Mouse (Mus musculus): Measurements from ENCODE around the gene Mau2. TPM values are rescaled to one million over a fixed set of nuclear protein-coding genes. Genes with fewer than 3 reads are reported as not detected.

Mau2 gene
- polyA plus RNA-seq, 1 experiment from 2014 or later = 23.0 TPM

GRCm38 (mm10) chr8:69973063-69973441 lies 69.5 kb downstream of the Mau2 start:
- no peak for ATAC-seq (ENCODE audit: insufficient read depth)
- Histone ChIP-seq H3K4me2 (peak overlapping the region; percentile 95), H3K36me3 (replicated peaks) (no peaks in the 10 kb centered on the region), H3K9me3 (replicated peaks) (no peaks in the 10 kb centered on the region), H3K27me3 (no peaks in the 10 kb centered on the region), H3K4me1 (replicated peaks) (peaks cover 71% of the 10 kb centered on the region), H3K4me3 (replicated peaks) (peak overlapping the region; percentile 98), H3K27ac (replicated peaks) (peak overlapping the region; percentile 92), H3K9ac (peak overlapping the region; percentile 98)
- WGBS (ENCODE audit: insufficient replicate concordance) = 11% methylated on average over 7 of the region's 7 CpGs

- Histone ChIP-seq H3K27me3 (no peaks in the 10 kb centered on the region), H3K27ac (replicated peaks) (no peak overlapping the region), H3K4me2 (no peak overlapping the region), H3K36me3 (replicated peaks) (0 out of 2 replicates have a peak, but pooled peaks cover 1% of the 10 kb centered on the region), H3K9me3 (replicated peaks) (no peaks in the 10 kb centered on the region), H3K4me1 (replicated peaks) (peaks cover 92% of the 10 kb centered on the region), H3K9ac (no peak overlapping the region), H3K4me3 (replicated peaks) (no peak overlapping the region)
- WGBS (ENCODE audit: insufficient replicate concordance) = 73% methylated on average over 2 of the region's 2 CpGs
- ATAC-seq (ENCODE audit: insufficient read depth) = no peak
These were observed 71.7 kb downstream of the Mau2 start for GRCm38 (mm10) chr8:69970880-69971279.

- no peaks in the 10 kb centered on the region for H3K27me3 ChIP-seq
- H3K27ac ChIP-seq (replicated peaks) = no peak overlapping the region
- H3K4me3 ChIP-seq (replicated peaks) = no peak overlapping the region
- 41% methylated on average over 4 of the region's 4 CpGs for WGBS (ENCODE audit: insufficient replicate concordance)
- no peak overlapping the region for H3K4me2 ChIP-seq
- no peak overlapping the region; the same call in 1 of the 2 replicates for H3K9ac ChIP-seq
- peaks cover 64% of the 10 kb centered on the region for H3K4me1 ChIP-seq (replicated peaks)
- no peak for ATAC-seq (ENCODE audit: insufficient read depth)
- H3K36me3 ChIP-seq (replicated peaks) = peaks cover 14% of the 10 kb centered on the region; the same call in 1 of the 2 replicates
- no peaks in the 10 kb centered on the region for H3K9me3 ChIP-seq (replicated peaks)
These were observed 75.1 kb downstream of the Mau2 start for GRCm38 (mm10) chr8:69967291-69967933.

Other genes with a start within 250 kb of the Mau2 start
- gene Gmip, start 234.1 kb downstream of the Mau2 start, polyA plus RNA-seq (2015; fragmentation: Nextera tagmentation; extraction: Ambion mirVana) = 5.7 and 7.5 TPM in 2 replicates
- gene Lpar2, start 220.3 kb downstream of the Mau2 start, polyA plus RNA-seq (2015; fragmentation: Nextera tagmentation; extraction: Ambion mirVana) = 0.06 TPM in 2 replicates
- gene Pbx4, start 210.2 kb downstream of the Mau2 start, polyA plus RNA-seq (2015; fragmentation: Nextera tagmentation; extraction: Ambion mirVana) = 2.0 and 2.4 TPM in 2 replicates
- 0.03 and 0.06 TPM in 2 replicates for gene Cilp2, start 155.0 kb downstream of the Mau2 start, polyA plus RNA-seq (2015; fragmentation: Nextera tagmentation; extraction: Ambion mirVana)
- 2.1 TPM in 2 replicates for gene Tssk6, start 140.6 kb downstream of the Mau2 start, polyA plus RNA-seq (2015; fragmentation: Nextera tagmentation; extraction: Ambion mirVana)
- gene Ndufa13, start 140.2 kb downstream of the Mau2 start, polyA plus RNA-seq (2015; fragmentation: Nextera tagmentation; extraction: Ambion mirVana) = 89.7 and 96.9 TPM in 2 replicates
- 0.51 and 0.54 TPM in 2 replicates for gene Yjefn3, start 140.0 kb downstream of the Mau2 start, polyA plus RNA-seq (2015; fragmentation: Nextera tagmentation; extraction: Ambion mirVana)
- 28.0 and 32.2 TPM in 2 replicates for gene Gatad2a, start 46.4 kb downstream of the Mau2 start, polyA plus RNA-seq (2015; fragmentation: Nextera tagmentation; extraction: Ambion mirVana)
- gene Sugp1, start 79 bp upstream of the Mau2 start, polyA plus RNA-seq (2015; fragmentation: Nextera tagmentation; extraction: Ambion mirVana) = 15.3 and 16.2 TPM in 2 replicates
- gene Tm6sf2, start 30.2 kb upstream of the Mau2 start, polyA plus RNA-seq (2015; fragmentation: Nextera tagmentation; extraction: Ambion mirVana) = 1.6 and 2.3 TPM in 2 replicates
- gene Hapln4, start 40.7 kb upstream of the Mau2 start, polyA plus RNA-seq (2015; fragmentation: Nextera tagmentation; extraction: Ambion mirVana) = 0.05 and 0.06 TPM in 2 replicates
- gene Ncan, start 78.1 kb upstream of the Mau2 start, polyA plus RNA-seq (2015; fragmentation: Nextera tagmentation; extraction: Ambion mirVana) = 0.02 and 0.03 TPM in 2 replicates
- 16.8 and 17.4 TPM in 2 replicates for gene Nr2c2ap, start 88.6 kb upstream of the Mau2 start, polyA plus RNA-seq (2015; fragmentation: Nextera tagmentation; extraction: Ambion mirVana)
- gene Rfxank, start 96.4 kb upstream of the Mau2 start, polyA plus RNA-seq (2015; fragmentation: Nextera tagmentation; extraction: Ambion mirVana) = 6.5 and 7.3 TPM in 2 replicates
- 22.4 and 25.7 TPM in 2 replicates for gene Borcs8, start 96.8 kb upstream of the Mau2 start, polyA plus RNA-seq (2015; fragmentation: Nextera tagmentation; extraction: Ambion mirVana)
- not detected in 2 replicates for gene Mef2b, start 97.0 kb upstream of the Mau2 start, polyA plus RNA-seq (2015; fragmentation: Nextera tagmentation; extraction: Ambion mirVana)
- 28.1 and 31.9 TPM in 2 replicates for gene Tmem161a, start 129.6 kb upstream of the Mau2 start, polyA plus RNA-seq (2015; fragmentation: Nextera tagmentation; extraction: Ambion mirVana)
- gene Slc25a42, start 169.6 kb upstream of the Mau2 start, polyA plus RNA-seq (2015; fragmentation: Nextera tagmentation; extraction: Ambion mirVana) = 8.0 and 9.2 TPM in 2 replicates
- 10.9 and 11.7 TPM in 2 replicates for gene Sugp2, start 191.5 kb upstream of the Mau2 start, polyA plus RNA-seq (2015; fragmentation: Nextera tagmentation; extraction: Ambion mirVana)
- 12.4 and 15.2 TPM in 2 replicates for gene Armc6, start 191.7 kb upstream of the Mau2 start, polyA plus RNA-seq (2015; fragmentation: Nextera tagmentation; extraction: Ambion mirVana)
- gene Homer3, start 240.1 kb upstream of the Mau2 start, polyA plus RNA-seq (2015; fragmentation: Nextera tagmentation; extraction: Ambion mirVana) = 4.9 and 5.9 TPM in 2 replicates

Data from liver, embryonic 15.5 days (tissue).